Mouse (Mus musculus) heart, postnatal 0 days (tissue): ENCODE data around the gene Nav2.

Experiments
- CTCF ChIP-seq: IDR thresholded peaks from 2 replicates; pipeline ENCODE4 v1.5.1; 2016; ENCODE audit warnings: antibody characterized with exemption, control low read depth, low read depth
- EP300 ChIP-seq: IDR thresholded peaks from 2 replicates; pipeline ENCODE4 v1.6.1; 2016; ENCODE audit warnings: antibody characterized with exemption, low read depth

GRCm38 (mm10) chr7:49544775-49545705 lies 636.5 kb downstream of the Nav2 start:
- TF ChIP-seq CTCF (no peak; the same call in 1 of the 2 replicates), EP300 (no peak)
